Mouse (Mus musculus) inflammation-experienced regulatory T-cells, adult 6 months (primary cell): ENCODE results near the gene Epor. TPM values are rescaled to one million over a fixed set of nuclear protein-coding genes. Genes with fewer than 3 reads are reported as not detected.

Experiments used
- ATAC-seq: one replicate; pipeline ENCODE4 v1.8.0; 2017
- polyA plus RNA-seq, 3 experiments: library from polyadenylated mRNA; unstranded; fragments of 100-300 nt; shearing (Covaris generic); gene quantifications; one replicate each; pipeline ENCODE4 v1.2.1; 2017

Gene Epor
- polyA plus RNA-seq, 3 experiments from 2014 or later = 0.31 to 0.38 TPM; not detected in 1

DNA sequence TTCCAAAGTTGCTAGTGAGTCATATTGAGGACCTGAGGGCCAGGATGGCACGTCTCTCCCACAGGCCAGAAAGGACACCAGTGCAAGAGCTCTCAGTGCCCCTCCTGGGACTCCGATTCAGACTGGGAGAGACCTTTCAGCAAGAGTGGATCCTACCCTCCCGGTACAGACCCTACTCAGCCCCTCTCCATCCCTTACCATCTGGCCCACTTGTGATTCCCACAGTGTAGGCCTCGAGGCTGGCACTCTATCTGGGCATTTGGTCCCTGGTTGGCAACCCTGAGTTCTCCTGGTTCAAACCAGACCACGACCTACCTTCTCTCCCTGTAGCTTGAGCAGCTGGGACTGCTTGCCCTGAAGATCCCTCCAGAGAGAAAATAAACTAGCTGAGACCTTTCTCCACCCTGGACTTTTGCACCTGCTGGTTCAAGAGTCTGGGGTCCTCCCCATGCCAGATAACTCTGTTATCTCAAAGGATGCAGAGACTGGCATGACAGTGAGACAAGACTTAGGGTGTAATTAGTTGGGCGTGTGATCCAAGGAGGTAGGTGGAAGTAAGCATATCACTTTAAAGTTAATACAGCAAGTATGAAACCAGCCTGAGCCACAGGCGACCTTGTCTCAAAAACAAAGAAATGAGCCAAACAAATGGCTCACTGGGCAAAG is 27.7 kb downstream of the Epor start:
- ATAC-seq = no peak

DNA sequence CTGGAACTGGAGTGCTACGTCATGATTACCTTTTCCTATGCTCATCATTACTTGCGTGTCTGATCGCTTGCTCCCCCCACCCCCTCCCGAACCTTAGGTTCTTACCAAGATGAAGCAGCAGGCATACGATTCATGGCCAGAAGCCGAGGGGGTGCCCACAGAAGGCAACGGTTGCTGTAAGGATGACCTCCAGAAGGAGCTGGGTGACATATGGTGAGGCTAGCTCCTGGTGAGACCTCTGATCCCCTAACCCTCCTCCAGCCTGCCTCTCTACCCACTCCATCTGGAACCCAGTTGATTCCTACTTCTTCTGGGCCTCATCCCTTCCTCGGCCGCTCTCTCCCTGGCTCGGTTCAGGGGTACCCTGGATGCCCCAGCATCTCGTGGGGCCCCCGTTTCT is 29.3 kb downstream of the Epor start:
- ATAC-seq = no peak

DNA sequence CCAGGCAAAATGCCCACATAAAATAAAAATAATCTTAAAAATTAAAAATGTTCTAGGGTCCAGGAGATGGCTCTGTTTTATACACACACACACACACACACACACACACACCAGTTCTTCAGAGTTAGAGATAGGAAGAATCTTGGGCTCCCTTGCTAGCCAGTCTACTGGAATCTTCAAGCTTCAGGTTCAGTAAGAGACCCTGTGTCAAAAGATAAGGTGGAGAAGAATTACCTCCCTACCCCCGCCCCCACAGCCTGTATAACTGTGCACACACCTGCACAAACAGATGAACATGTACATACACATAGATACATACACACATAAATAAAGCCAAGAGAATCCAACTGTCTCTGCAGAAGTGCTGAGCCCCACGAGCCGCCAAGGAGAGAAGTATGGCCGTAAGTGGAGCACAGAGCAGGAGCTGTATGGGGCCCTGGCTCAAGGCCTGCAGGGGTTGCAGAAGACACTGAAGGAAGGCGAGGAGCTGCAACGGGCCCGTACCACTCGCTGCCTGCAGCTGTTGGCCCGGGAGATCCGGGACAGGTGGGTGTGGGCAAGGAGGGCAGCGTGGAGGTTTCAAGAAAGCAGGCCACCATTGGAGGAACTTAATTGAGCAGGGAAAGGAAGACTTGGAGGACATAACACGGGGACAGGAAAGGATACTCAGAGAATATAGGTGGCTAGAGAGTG is 30.7 kb downstream of the Epor start:
- no peak for ATAC-seq

DNA sequence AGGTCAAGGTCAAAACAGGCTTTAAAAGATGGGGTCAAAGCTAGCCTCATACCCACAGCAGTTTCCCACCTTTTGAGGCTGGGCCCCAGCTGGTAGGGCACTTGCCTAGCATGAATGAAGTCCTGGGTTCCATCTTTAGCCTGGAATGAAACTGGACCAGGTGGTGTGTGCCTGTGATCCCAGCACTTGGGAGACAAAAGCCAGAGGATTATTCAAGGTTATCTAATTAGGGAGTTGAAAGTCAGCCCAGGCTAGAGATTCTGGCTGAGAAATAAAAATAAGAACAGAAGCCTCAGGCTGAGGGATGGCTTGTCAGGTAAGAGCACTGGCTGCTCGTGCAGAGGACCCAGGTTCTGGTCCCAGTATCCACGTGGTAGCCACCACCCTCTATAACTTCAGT is 31.3 kb downstream of the Epor start:
- ATAC-seq = no peak

DNA sequence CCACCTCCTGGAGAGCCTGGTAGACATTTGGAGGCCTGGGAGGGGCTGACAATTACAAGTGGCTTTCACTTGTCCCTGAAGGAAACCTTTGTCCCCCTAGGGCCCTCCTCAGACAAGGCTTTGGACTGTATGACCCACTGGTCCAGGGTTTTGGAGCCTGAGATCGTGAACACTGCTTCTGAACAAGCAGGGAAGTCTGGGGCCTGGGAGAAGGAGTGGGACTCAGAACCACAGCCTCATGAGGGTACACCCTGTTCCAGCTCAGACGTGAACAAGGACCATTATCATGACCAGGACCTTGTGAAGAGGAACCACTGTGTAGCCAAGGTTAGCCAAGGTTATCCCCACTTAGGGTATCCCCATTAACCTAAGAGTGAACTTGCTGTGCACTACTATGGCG is 34.1 kb downstream of the Epor start:
- no peak for ATAC-seq

DNA sequence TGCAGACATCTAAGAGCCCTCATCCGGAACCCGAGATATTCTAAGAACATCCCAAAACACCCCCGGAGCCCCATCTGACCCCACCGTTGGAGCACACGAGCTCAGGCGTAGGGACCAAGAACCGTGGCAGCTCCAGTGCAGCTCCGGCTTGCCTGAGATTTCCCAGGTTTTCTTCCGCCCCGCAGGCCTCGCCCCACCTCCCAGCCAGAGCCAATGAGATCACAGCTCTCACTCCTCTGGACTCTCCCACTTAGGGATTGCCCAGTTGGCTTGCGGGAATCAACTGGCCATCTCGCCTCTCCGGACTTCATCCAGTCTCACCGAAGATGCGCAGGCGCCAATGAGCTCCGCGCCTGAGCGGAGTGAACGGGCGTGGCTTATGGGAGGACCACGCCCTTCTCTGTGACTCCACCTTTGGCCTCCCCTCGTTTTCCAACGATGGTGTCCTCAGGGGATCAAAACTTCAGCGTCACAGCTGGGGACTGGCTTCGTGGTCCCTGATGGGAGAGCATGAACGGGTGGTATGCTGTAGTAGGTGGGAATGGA is 36.0 kb downstream of the Epor start, which contains the start of the genes Ccdc159 and Tmem205:
Gene Ccdc159, plus strand, starts transcription at position 264 of the 546 bp plus-strand sequence.
Gene Tmem205, minus strand, starts transcription at position 349 of the 546 bp plus-strand sequence.
- peak; percentile 56 for ATAC-seq

DNA sequence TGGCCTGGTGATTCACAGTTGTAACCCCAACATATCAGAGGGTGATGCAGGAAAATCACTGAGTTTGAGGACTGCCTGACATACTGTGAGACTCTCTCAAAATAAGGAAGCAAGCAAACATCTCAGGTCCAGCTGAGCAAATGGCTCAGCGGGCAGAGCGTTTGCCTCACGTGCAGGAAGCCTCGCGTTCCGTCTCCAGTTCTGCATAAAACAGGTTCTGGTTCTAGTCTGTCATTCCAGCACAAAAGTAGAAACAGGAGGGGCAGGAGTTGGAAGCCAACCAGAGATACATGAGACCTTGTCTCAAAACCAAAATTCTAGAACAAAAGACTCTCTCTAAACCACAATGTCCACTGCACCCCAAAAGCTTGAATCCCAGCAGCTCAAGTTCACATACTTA is 36.5 kb downstream of the Epor start:
- ATAC-seq = no peak

DNA sequence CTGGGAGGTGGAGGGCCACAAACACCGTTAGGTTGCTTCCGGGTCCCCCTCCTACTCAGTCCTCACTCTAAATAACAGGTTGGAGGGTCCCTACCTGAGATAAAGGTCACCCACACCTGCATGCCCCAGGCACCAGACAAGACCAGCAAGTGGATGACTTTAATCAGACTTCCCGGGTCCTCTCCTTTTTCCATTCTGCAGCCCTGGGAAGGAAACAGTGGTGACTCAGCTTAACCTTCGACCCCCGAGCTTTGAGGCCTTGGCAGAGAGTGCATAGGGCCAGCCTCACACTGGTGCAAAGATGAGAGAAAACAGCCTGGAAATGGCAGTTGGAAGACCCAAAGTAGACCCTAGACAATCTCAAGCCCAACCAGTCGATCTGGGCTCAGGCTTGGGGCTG is 37.2 kb downstream of the Epor start:
- no peak for ATAC-seq

DNA sequence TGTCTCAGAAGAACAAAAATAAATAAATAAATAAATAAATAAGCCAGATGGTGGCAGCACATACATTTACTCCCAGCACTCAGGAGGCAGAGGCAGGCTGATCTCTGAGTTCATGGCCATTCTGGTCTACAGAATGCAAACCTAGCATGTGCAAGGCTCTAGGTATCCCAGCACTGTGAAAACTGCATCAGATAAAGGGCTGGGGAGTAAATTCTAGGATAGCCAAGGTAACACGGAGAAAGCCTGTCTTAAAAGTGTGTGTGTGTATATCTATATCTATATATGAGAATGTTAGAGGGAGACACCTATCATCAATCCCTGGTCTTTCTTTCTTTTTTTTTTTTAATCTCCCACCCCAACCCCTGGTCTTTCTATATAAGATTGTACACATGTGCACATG is 37.8 kb downstream of the Epor start:
- no peak for ATAC-seq

DNA sequence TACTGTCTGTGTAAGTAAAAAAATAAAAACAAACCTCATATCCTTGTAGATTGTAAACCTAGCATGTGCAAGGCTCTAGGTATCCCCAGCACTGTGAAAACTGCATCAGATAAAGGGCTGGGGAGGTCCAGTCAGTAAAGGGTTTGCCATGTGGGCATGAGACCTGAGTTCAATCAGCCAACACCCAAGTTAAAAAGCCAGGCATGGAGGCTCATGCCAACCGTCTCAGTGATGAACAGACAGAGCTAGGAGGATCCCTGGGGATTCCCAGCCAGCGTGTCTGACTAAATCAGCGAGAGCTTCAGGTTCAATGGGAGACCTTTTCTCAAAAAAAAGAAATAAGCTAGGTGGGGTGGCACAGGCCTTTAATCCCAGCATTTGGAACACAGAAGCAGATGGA is 38.3 kb downstream of the Epor start:
- ATAC-seq = no peak

DNA sequence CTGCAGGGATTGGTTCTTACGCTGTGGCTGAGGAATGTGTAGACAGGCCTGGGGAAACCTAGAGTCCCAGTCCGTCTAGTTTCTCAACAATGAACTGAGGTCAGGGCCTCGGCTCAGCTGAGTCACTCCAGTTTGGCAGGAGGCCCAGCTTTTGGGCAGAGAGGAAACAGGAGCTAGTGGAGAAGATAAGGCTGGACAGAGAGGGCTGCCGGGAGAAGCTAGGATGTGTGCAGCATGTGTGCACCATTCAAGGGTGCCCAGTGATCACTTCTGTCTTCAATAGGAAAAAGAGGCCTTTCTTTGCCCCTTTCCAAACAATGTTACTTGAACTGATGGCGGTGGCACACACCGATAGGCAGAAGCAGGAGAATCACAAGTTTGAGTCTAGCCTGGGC is 39.2 kb downstream of the Epor start:
- ATAC-seq = no peak

DNA sequence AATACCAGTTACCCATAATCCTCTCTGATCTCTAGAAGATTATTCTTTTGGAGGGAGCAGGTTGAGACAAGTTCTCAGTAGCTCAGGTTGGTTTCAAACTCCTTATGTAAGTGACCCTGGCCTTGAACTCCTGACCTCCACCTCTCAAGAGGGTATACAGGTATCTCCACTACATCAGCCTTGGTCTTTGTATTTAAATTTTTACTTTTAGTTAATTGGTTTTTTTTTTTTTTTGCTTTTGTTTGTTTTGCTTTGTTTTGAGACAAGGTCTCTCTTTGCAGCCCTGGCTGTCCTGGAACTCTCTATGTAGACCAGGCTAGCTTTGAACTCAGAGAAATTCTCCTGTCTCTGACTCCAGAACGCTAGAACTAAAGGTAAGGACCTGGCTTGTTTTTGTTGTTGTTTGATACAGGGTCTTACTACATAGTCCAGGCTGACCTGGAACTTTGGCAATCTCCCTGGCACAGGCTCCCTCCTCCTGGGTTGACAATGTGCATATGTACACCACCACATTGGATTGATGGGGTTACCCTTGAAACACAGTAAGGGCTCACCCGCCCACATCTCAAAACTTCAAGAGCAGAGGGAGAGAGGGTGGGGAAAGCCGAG is 39.7 kb downstream of the Epor start:
- ATAC-seq = no peak

DNA sequence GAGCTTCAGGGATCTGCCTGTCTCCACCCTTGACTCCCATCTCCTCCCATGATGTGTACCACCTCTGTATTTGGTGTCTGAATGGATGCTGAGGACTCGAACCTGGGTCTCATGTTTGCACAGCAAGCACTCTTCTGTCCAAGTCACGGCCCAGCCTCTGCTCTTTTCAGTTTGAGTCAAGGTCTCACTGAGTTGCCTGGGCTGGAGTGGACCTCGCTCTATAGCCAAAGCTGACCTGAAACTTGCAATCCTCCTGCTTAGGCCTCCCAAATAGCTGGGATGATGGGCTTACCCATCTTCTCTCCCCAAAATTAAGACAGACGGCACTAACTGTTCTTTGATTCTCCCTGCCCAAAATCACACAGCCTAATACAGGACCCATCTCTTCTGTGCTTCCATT is 40.3 kb downstream of the Epor start:
- ATAC-seq = no peak

DNA sequence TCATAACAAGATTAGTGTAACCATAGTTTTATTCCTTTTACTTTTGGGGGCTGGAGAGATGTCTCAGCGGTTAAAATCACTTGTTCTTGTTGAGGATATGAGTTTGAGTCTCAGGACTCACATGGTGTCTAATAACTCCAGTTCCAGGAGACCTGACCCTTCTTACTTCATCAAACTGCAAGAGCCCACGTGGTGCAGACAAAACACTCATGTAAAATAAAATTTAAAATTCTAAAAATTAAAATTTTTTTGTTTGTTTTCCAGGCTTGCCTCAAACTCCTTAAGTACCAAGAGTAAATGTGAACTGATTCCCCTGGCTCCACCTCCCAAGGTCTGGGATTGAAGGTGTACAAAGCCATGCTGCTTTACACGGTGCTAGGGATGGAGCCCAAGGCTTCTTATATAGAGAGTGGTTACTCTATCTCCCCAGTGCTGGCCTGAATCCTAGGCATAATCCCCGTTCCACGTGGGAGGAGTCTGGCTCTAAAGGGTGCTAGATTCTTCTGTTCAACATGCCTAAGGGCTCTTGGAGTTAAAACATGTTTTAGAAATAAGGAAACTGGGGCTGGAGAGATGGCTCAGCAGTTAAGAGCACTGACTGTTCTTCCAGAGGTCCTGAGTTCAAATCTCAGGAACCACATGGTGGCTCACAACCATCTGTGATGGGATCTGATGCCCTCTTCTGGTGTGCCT is 44.5 kb downstream of the Epor start:
- no peak for ATAC-seq

DNA sequence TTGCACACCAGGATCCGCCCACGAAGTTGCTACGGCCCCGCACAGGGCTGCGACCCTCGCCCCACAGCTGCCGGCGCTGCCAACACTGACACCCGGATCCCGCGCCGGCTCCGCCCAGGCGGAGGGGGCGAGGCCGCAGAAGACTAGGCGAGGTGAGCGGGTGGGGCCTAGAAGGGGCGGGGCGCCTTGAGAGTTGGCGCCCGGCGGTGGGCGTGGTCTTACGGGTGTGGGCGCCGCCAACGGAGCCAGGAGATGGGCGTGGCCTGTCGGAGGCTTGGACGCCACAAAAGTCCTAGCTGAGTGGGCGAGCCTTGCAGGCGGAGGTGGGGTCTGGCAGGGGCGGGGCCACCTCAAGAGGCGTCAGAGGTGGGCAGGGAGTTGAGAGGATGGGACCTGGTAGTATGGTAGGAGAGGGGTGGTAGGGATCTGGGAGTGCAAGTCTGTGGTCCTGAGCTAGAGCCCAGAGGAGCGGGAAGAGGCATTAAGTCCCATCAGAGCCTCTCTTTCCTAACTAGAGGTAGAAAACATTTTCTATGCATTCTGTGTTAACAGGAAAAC is 45.2 kb downstream of the Epor start, which contains the start of gene Rab3d:
Gene Rab3d, minus strand, starts transcription at position 158 of the 558 bp plus-strand sequence.
- ATAC-seq = peak; percentile 94

DNA sequence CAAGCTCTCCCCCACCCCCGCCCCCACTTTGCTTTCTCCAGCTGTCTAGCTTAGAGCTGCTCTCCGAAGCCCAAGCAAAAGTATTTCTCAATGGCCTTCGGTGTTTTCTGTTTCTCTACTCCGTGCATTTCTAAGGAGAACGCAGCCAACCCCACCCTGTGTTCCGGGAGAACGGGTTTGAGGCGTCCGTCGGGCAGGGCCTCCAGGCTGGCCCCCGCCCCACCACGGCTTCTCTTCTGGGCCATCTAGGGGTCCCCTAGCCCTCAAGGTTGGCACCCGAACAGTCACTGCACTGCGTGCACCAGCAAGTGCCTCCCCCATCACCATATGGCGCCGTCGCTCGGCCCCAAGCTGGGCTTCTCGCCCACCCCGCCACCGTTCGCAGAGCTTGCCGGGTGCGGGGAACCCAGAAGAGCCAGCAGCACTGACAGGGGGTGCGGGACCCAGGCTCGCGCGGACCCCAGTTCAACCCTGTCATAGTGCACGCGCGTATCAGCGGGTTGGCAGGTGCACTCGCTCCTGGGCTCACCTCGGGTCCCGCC is 45.7 kb downstream of the Epor start:
- peak; percentile 9 for ATAC-seq

DNA sequence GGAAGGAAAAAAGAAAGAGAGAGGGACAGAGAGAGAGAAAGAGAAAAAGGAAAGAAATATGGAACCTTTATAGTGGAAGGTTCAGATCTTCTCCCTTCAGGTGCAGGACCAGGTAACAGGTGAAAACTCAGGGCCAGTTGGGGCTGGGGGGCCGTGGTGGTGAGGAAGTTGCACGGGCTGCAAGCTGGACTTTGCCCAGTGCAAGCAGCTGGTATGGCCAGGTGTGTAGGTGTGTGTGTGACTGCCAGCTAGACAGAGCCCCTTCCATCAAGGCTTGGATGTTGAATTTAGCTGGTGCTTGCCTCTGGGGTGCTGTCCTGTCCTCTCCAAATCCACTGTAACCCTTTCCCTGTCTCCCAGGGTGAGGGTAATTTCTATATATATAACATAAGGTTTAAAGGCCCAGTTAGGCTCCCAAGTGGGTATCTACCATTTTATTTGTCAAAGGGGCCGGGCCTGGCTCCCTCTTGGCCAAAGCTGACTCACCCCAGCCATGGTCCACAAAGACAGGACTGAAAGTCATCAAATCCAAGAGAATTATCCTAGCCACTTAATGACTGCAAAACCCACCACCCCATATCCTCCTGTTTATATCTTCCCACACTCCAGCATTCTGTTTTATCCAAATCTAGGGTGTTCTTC is 46.3 kb downstream of the Epor start:
- ATAC-seq = no peak

DNA sequence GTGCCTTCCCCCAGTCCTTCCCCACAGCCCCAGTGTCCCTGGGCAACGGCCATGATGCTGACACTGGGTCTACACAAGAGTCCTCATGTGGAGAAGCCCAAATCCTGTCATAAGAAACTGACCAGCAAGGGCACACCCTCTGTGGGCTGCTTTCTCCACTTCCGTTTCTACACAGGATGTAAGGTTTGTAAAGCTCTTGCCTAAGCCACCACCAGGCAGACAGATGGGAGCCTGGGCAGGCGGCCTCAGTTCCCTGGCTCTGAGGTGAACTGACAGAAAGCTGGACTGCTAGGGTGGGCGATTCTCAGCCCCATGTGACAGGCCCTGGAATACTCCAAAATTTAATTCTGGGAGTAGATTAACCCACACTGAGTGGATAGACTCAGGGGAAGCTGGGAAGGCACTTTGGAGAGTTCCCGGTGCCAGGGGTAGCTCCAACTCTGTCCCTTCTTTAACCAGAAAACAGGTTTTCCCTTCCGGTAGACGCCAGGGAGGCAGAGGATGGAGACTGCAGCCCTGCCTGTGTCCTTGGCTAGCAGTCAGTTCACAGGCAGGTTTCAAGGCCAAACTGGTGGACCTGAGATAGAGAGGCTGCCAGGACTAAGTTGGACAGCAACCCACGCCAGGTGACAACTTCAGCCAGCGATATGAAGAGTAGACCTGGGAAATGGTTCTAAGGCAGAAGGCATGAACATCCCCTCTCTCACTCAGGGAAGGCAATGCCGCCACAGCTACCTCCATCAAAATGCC is 53.7 kb downstream of the Epor start:
- ATAC-seq = no peak
